Mouse (Mus musculus) kidney, embryonic 14.5 days (tissue): ENCODE data around the gene Gm28048. TPM values are rescaled to one million over a fixed set of nuclear protein-coding genes. Genes with fewer than 3 reads are reported as not detected.

Source experiments
- ATAC-seq: fragments of 200-750 bp; cut with Nextera tagmentation; 2 replicates; pipeline ENCODE4 v1.8.0; 2017; ENCODE audit warnings: moderate number of reproducible peaks, mild to moderate bottlenecking, moderate TSS enrichment, moderate library complexity; ENCODE audit not compliant: low FRiP score, low TSS enrichment
- H3K27ac ChIP-seq: fragments of 300-500 bp; sonication (generic); 2 replicates; pipeline ENCODE4 v1.5.1; 2014; ENCODE audit warnings: low read depth, mild to moderate bottlenecking, low read length, moderate library complexity, mixed read lengths
- H3K27me3 ChIP-seq: fragments of 300-500 bp; sonication (generic); 2 replicates; pipeline ENCODE4 v1.6.1; 2014; ENCODE audit warnings: mild to moderate bottlenecking, low read length; ENCODE audit not compliant: control insufficient read depth, insufficient read depth
- H3K36me3 ChIP-seq: fragments of 300-500 bp; sonication (generic); 2 replicates; pipeline ENCODE4 v1.6.1; 2014; ENCODE audit warnings: low read length, mixed read lengths; ENCODE audit not compliant: control insufficient read depth, insufficient read depth
- H3K4me1 ChIP-seq: fragments of 300-500 bp; sonication (generic); 2 replicates; pipeline ENCODE4 v1.6.1; 2014; ENCODE audit warnings: low read length, mixed read lengths; ENCODE audit not compliant: control insufficient read depth, insufficient read depth
- H3K4me2 ChIP-seq: fragments of 300-500 bp; sonication (generic); replicated peaks from 2 replicates; pipeline ENCODE4 v1.6.1; 2014; ENCODE audit warnings: low read depth, mild to moderate bottlenecking, low read length
- H3K4me3 ChIP-seq: fragments of 300-500 bp; sonication (generic); 2 replicates; pipeline ENCODE4 v1.5.1; 2014; ENCODE audit warnings: mild to moderate bottlenecking, low read length
- H3K9ac ChIP-seq: fragments of 300-500 bp; sonication (generic); 2 replicates; pipeline ENCODE4 v1.6.1; 2014; ENCODE audit warnings: low read depth, mild to moderate bottlenecking, low read length, moderate library complexity
- H3K9me3 ChIP-seq: fragments of 300-500 bp; sonication (generic); 2 replicates; pipeline ENCODE4 v1.6.1; 2016; ENCODE audit warnings: low read length; ENCODE audit not compliant: control insufficient read depth
- WGBS: fragments of 180-500 bp; shearing (Covaris S2); extraction: QIAGEN DNeasy Blood & Tissue Kit; methylation state at CpG from one replicate; pipeline ENCODE4 v1.1.7; 2014; 5-methylcytosine and 5-hydroxymethylcytosine counted together
- polyA plus RNA-seq: library from polyadenylated mRNA; unstranded; fragments of >200 nt; fragmentation: Nextera tagmentation; extraction: Ambion mirVana; gene quantifications from 2 replicates; pipeline ENCODE4 v1.2.1, GENCODE M21; 2014

Gene Gm28048
- polyA plus RNA-seq, 1 experiment from 2014 or later: 19.7 TPM

GRCm38 (mm10) chr11:22867691-22868090, 114.2 kb downstream of the Gm28048 start:
- H3K9ac ChIP-seq: no peak overlapping the region
- no peaks in the 10 kb centered on the region for H3K36me3 ChIP-seq
- 94% methylated on average over 5 of the region's 5 CpGs for WGBS
- no peak overlapping the region for H3K27ac ChIP-seq
- H3K27me3 ChIP-seq: peaks cover 5% of the 10 kb centered on the region; the same call in 1 of the 2 replicates
- peaks cover 5% of the 10 kb centered on the region for H3K4me1 ChIP-seq
- H3K9me3 ChIP-seq: no peaks in the 10 kb centered on the region
- H3K4me2 ChIP-seq: no peak overlapping the region
- H3K4me3 ChIP-seq: no peak overlapping the region
- ATAC-seq: no peak

DNA sequence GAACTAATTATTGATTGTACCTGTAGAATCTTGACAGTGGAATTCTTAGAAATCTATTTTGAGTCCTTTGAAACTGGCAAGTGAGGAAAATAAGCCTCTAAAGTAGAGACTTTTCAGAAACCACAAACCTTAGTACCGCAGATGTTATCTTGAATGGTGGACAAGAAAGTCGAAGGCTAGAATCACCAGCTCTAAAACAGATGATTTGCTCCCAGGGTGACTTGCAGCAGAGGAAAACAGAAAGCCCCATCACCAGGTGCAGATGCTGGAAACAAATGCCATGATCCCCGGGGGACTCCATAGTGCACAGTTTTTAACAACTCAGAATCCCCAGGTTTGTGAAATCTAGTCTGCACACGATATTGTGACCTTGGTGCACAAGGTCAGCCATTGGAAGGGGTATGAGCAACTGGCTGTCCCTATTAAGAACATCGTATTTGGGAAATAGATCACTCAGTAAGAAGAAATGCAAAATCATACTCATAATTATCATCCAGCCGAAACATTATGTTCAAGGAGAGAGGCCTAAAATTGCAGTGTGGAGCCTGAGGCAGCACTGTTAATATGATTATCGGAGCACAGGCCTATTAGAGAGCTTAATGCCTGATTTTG, 116.1 kb downstream of the Gm28048 start:
- H3K27me3 ChIP-seq: peaks cover 5% of the 10 kb centered on the region; the same call in 1 of the 2 replicates
- no peaks in the 10 kb centered on the region for H3K9me3 ChIP-seq
- no peak overlapping the region for H3K4me3 ChIP-seq
- H3K4me1 ChIP-seq: no peaks in the 10 kb centered on the region
- H3K27ac ChIP-seq: no peak overlapping the region
- 86% methylated on average over 7 of the region's 7 CpGs for WGBS
- H3K36me3 ChIP-seq: no peaks in the 10 kb centered on the region
- H3K9ac ChIP-seq: no peak overlapping the region
- no peak overlapping the region for H3K4me2 ChIP-seq
- ATAC-seq: no peak

- no peak overlapping the region for H3K4me2 ChIP-seq
- H3K36me3 ChIP-seq: no peaks in the 10 kb centered on the region
- peaks cover 5% of the 10 kb centered on the region; the same call in 1 of the 2 replicates for H3K27me3 ChIP-seq
- peaks cover 5% of the 10 kb centered on the region; the same call in 1 of the 2 replicates for H3K4me1 ChIP-seq
- WGBS: 66% methylated on average over 8 of the region's 8 CpGs
- ATAC-seq: no peak
- no peaks in the 10 kb centered on the region for H3K9me3 ChIP-seq
- no peak overlapping the region for H3K9ac ChIP-seq
- no peak overlapping the region for H3K4me3 ChIP-seq
- H3K27ac ChIP-seq: no peak overlapping the region
These were observed 117.4 kb downstream of the Gm28048 start for GRCm38 (mm10) chr11:22864305-22865060.

GRCm38 (mm10) chr11:22863581-22863980, 118.3 kb downstream of the Gm28048 start:
- peaks cover 10% of the 10 kb centered on the region; the same call in 1 of the 2 replicates for H3K27me3 ChIP-seq
- H3K27ac ChIP-seq: no peak overlapping the region
- H3K36me3 ChIP-seq: no peaks in the 10 kb centered on the region
- no peaks in the 10 kb centered on the region for H3K9me3 ChIP-seq
- H3K9ac ChIP-seq: no peak overlapping the region
- ATAC-seq: no peak
- peaks cover 9% of the 10 kb centered on the region for H3K4me1 ChIP-seq
- 53% methylated on average over 4 of the region's 4 CpGs for WGBS
- no peak overlapping the region for H3K4me2 ChIP-seq
- H3K4me3 ChIP-seq: no peak overlapping the region

DNA sequence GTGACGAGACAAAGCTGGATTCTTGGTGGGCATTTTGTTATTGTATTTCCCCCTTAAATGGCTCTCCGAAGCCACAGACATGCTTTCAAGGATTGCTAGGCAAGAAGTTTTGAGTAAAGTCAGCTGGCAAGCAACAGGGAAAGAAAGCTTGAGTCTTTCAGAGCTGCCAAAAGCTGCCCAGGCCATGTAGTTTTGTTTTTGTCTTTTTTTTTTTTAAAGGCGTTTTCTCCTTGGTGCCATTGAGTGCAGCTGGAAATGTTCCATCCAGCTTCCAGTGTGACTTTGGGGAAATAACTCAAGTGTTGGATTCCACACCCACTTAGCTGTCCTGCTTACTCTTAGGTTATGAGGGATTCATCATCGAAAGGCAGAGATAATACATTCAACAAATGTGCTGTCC, 120.6 kb downstream of the Gm28048 start:
- Histone ChIP-seq H3K27me3 (peaks cover 14% of the 10 kb centered on the region; the same call in 1 of the 2 replicates), H3K4me1 (peaks cover 15% of the 10 kb centered on the region), H3K36me3 (no peaks in the 10 kb centered on the region), H3K9me3 (no peaks in the 10 kb centered on the region), H3K27ac (no peak overlapping the region), H3K4me3 (no peak overlapping the region), H3K4me2 (no peak overlapping the region), H3K9ac (no peak overlapping the region)
- no peak for ATAC-seq
- 52% methylated on average over 4 of the region's 4 CpGs for WGBS

DNA sequence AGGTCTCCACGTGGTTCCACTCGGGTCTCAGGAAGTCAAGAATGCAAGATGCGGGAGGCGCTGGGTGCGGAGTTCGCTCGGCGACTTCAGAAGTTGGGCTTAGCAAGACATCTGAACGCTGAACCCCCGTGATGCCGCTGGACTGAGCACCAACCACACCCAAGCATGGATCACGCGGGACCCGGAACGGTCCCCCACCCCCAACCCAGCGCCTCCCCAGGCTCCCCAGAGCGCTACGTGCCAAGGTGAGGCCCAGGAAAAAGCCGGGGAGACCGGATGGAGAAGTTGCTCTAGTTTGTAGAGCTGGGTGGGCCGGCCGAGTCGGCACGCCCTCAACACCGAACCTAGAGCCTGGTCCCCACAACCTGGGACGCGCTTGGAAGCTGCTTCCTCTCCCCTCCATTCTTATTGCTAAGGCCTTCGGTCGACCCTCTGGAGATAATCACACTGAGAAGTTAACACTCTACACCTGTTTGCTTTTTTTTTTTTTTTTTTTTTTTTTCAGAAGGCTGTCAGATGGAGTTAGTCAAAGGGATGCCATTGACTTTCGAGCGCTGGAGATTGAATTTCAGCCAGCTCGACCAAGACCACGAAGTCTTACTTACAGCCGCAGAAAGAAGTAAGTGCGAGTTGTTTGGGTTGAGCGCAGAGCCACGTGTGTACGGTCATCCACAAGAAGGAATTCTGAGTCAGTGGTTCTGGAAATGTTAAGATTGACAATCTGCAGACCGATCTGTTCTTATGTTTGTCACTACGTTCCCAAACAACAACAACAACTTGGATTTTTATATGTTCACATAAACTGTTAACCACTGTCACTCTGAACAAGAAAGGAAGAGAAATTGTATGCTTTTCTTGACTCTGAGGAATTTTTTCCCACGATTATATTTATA, 121.3 kb downstream of the Gm28048 start, which contains the start of gene B3gnt2:
Gene B3gnt2, minus strand, starts transcription at position 627 of the 893 bp plus-strand sequence.
- H3K4me3 ChIP-seq: peak within 1 kb of the TSS; percentile 77
- peak; percentile 36 for ATAC-seq
- H3K4me1 ChIP-seq: peaks cover 15% of the 10 kb centered on the region
- H3K36me3 ChIP-seq: no peaks in the 10 kb centered on the region
- peak within 1 kb of the TSS; percentile 2; the same call in 1 of the 2 replicates for H3K27ac ChIP-seq
- peak within 1 kb of the TSS; percentile 95 for H3K4me2 ChIP-seq
- peaks cover 14% of the 10 kb centered on the region; the same call in 1 of the 2 replicates for H3K27me3 ChIP-seq
- 4% methylated on average over 41 of the region's 41 CpGs for WGBS
- H3K9me3 ChIP-seq: no peaks in the 10 kb centered on the region
- H3K9ac ChIP-seq: peak within 1 kb of the TSS; percentile 74

DNA sequence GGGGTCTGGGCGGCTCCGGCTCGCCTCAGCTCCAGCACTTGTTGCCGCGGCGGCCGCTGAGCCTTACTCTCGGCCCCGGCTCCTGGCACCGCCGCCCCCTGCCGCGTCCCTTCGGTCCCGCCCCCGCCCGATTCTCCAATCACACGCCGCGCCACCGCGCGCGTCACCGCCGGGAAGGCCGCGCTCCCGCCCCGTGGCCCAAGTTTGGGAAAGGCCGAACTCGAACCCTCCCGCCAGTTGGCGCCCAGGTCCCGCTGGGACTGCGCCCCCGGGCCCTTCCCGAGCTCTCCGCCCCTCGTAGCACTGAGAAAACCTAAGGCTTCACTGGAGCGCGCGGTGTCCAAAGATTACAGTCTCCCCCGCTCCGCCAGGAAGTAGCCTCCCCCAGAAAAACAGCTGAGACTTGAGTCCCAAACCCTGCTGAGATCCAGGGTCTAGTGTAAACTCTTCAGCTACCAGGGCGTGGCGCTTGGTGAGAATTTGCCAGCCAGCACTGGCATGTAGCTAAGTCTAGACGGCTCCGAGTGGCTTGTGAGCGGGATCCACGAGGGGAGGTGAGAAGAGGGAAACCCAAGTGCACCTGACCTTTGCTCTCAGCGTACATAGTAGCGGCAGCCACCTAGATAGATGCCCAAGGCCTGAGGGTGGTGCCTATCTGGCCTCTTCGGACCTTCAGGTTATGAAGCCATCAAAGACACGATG, 122.1 kb downstream of the Gm28048 start:
- Histone ChIP-seq H3K9me3 (no peaks in the 10 kb centered on the region), H3K27ac (peak overlapping the region; percentile 2; the same call in 1 of the 2 replicates), H3K27me3 (peaks cover 14% of the 10 kb centered on the region; the same call in 1 of the 2 replicates), H3K4me2 (peak overlapping the region; percentile 95), H3K36me3 (no peaks in the 10 kb centered on the region), H3K9ac (peak overlapping the region; percentile 74), H3K4me1 (peaks cover 15% of the 10 kb centered on the region), H3K4me3 (peak overlapping the region; percentile 77)
- ATAC-seq: peak; percentile 92
- under 1% methylated on average over 47 of the region's 55 CpGs for WGBS

DNA sequence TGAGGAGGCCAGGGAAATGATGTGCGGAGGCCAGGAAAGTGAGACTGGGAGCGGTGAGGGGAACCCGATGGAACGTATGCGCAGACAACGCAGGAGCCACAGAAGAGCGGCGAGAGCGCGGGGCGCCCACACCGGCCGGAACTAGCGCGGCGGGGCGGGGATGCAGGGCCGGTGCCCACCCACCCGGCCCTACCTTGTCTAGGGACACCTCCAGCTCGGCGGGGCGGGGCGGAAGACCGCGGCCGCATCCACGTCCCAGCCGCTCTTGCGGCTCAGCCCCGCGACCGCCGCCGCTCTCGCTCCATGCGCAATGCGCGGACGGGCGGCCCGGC, 122.6 kb downstream of the Gm28048 start:
- no peaks in the 10 kb centered on the region for H3K36me3 ChIP-seq
- peak overlapping the region; percentile 74 for H3K9ac ChIP-seq
- 0% methylated on average over 19 of the region's 41 CpGs for WGBS
- peak overlapping the region; percentile 95 for H3K4me2 ChIP-seq
- ATAC-seq: peak; percentile 77
- no peaks in the 10 kb centered on the region for H3K9me3 ChIP-seq
- H3K4me1 ChIP-seq: peaks cover 15% of the 10 kb centered on the region
- H3K27me3 ChIP-seq: peaks cover 14% of the 10 kb centered on the region; the same call in 1 of the 2 replicates
- H3K27ac ChIP-seq: peak overlapping the region; percentile 2; the same call in 1 of the 2 replicates
- peak overlapping the region; percentile 77 for H3K4me3 ChIP-seq
